Mouse (Mus musculus): ENCODE measurements around the gene Tacc3. TPM values are rescaled to one million over a fixed set of nuclear protein-coding genes. Genes with fewer than 3 reads are reported as not detected.

Gene Tacc3
- polyA plus RNA-seq (2014; fragmentation: Nextera tagmentation; extraction: Ambion mirVana) = 232 and 255 TPM in 2 replicates

DNA sequence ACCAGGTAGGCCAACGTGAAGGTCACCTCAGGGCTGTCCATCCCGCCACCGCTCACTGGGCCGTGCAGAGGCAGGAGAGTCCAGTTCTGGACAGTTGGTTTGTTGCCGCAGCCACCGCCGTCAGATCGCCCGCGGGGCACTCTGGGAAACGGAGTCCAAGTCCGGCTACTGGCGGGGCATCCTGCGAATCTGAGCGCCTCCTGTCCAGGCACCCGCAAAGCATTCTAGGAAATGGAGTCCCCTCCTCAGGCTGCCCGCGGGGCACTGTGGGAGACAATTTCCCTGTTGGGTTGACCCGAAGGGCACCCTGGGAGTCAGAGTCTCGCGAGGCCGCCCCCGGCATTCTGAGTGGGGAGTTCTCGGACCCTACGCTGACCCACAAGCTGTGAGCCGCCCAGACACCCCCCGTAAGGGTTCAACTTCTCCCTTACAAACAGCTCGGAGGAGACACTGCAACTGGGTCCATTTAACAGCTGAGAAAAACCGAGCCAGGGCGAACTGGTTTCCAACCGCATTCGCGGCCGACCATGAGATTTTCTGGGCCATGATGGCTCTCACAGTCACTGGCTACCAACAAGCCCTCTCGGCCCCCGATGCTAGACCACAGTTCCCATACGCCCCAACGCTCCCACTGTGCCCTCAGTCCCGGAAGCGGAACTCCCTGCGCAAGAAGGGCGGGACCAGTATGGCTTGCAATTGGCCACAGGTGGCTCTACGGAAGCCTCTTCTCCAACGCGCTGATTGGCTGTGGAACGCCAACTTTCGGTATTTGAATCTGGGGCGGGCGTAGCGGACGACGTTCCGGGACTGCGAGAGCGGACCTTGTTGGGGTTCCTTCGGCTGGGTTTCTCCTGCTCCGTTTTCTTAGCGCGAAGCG, at the start of gene Tacc3, which contains the start of gene Tmem129:
Gene Tacc3, plus strand, starts transcription at position 342 of the 877 bp plus-strand sequence.
Gene Tmem129, minus strand, starts transcription at position 630 of the 877 bp plus-strand sequence.
- peak within 1 kb of the TSS; percentile 76 for H3K4me3 ChIP-seq (ENCODE audit: low read depth, low read length)
- ATAC-seq (ENCODE audit: low FRiP score) = peak; percentile 97
- 0% methylated on average over 60 of the region's 60 CpGs for WGBS

DNA sequence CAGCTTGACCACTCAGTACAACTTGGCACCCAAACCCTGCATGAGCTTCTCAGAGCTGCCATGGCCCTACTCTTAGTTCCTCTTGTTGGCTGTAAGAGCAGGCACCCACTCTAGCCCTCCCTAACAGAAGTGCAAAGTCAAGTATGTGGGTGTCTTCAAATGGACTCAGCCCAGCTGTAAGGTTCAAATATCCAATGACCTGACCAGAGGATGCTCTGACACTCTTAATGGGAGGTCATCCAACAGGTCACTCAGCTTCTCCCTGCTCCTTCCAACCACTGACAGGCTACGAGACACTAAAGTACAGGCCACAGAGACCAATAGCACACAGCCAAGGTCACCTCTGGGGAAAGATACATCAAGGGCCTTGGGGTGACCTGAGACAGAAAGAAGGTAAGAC, 48.7 kb upstream of the Tacc3 start:
- 84% methylated on average over 1 of the region's 1 CpGs for WGBS
- Histone ChIP-seq H3K4me2 (replicated peaks; ENCODE audit: low read depth, low read length) (no peak overlapping the region), H3K9ac (ENCODE audit: low read depth, low read length) (no peak overlapping the region), H3K4me1 (replicated peaks; ENCODE audit: control insufficient read depth, insufficient read depth, low read length) (no peaks in the 10 kb centered on the region), H3K27ac (ENCODE audit: low read depth, low read length) (no peak overlapping the region), H3K27me3 (ENCODE audit: control insufficient read depth, insufficient read depth, low read length) (no peaks in the 10 kb centered on the region), H3K4me3 (ENCODE audit: low read depth, low read length) (no peak overlapping the region), H3K36me3 (ENCODE audit: control insufficient read depth, insufficient read depth, low read length) (peaks cover 8% of the 10 kb centered on the region; the same call in 1 of the 2 replicates), H3K9me3 (ENCODE audit: control insufficient read depth, low read length) (no peaks in the 10 kb centered on the region)
- ATAC-seq (ENCODE audit: low FRiP score) (no peak), DNase-seq (ENCODE audit: low spot score) (no peak)

More for the DNA sequence above, at the start of gene Tacc3, which contains the start of gene Tmem129:
- Histone ChIP-seq H3K36me3 (ENCODE audit: control insufficient read depth, insufficient read depth, low read length) (peaks cover 6% of the 10 kb centered on the region), H3K9me3 (ENCODE audit: control insufficient read depth, low read length) (no peaks in the 10 kb centered on the region), H3K27ac (ENCODE audit: low read depth, low read length) (peak within 1 kb of the TSS; percentile 90), H3K27me3 (ENCODE audit: control insufficient read depth, insufficient read depth, low read length) (no peaks in the 10 kb centered on the region), H3K9ac (ENCODE audit: low read depth, low read length) (peak within 1 kb of the TSS; percentile 70), H3K4me1 (replicated peaks; ENCODE audit: control insufficient read depth, insufficient read depth, low read length) (peaks cover 7% of the 10 kb centered on the region; the same call in 1 of the 2 replicates), H3K4me2 (replicated peaks; ENCODE audit: low read depth, low read length) (peak within 1 kb of the TSS; percentile 90)
- peak; percentile 97 for DNase-seq (ENCODE audit: low spot score)

DNA sequence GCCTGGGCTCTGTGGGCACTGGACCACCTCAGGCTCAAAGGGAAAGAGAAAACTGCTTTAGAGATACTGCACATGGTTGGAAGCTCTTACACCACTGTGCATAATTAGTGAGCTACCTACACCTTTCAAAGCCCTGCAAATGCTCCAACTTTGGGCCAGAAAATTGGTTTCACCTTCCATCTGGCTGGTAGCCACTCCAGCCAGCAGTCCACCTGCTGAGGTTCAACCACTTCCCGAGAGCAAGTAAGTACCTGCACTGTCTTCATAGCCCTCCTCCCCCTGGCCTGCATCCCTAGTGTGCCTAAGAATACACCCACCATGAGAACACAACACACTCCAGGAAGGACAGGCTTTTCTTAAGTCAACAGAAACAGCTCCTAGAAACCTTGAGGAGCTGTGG, 46.1 kb upstream of the Tacc3 start:
- peaks cover 8% of the 10 kb centered on the region; the same call in 1 of the 2 replicates for H3K36me3 ChIP-seq (ENCODE audit: control insufficient read depth, insufficient read depth, low read length)
- no peak overlapping the region for H3K4me3 ChIP-seq (ENCODE audit: low read depth, low read length)
- no peak overlapping the region for H3K9ac ChIP-seq (ENCODE audit: low read depth, low read length)
- H3K9me3 ChIP-seq (ENCODE audit: control insufficient read depth, low read length) = no peaks in the 10 kb centered on the region
- H3K27ac ChIP-seq (ENCODE audit: low read depth, low read length) = no peak overlapping the region
- no peak overlapping the region for H3K4me2 ChIP-seq (replicated peaks; ENCODE audit: low read depth, low read length)
- no peaks in the 10 kb centered on the region for H3K27me3 ChIP-seq (ENCODE audit: control insufficient read depth, insufficient read depth, low read length)
- no peaks in the 10 kb centered on the region for H3K4me1 ChIP-seq (replicated peaks; ENCODE audit: control insufficient read depth, insufficient read depth, low read length)
- ATAC-seq (ENCODE audit: low FRiP score) = no peak
- no peak for DNase-seq (ENCODE audit: low spot score)
- WGBS = 96% methylated on average over 1 of the region's 1 CpGs

DNA sequence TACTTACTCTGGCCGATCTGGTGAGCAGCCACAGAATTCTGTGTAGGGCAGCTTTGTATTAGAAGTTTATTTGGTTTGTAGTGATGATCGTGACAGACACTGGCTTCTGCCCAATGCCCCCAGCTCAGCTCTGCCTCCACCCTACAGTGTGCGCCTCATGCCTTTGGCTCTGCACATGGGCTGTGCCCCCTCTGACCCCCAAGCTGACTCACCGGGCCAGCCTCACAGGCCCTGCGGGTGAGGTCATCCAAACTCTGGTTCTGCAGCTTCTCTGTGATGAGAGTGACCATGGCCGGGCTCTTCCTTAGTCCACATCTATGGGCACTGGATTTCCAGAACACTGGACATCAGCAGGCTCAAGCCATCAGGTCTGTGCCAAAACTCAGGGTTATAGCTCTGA, 43.5 kb upstream of the Tacc3 start:
- H3K27ac ChIP-seq (ENCODE audit: low read depth, low read length) = no peak overlapping the region
- WGBS = 93% methylated on average over 6 of the region's 6 CpGs
- no peaks in the 10 kb centered on the region for H3K36me3 ChIP-seq (ENCODE audit: control insufficient read depth, insufficient read depth, low read length)
- H3K9ac ChIP-seq (ENCODE audit: low read depth, low read length) = no peak overlapping the region
- H3K9me3 ChIP-seq (ENCODE audit: control insufficient read depth, low read length) = no peaks in the 10 kb centered on the region
- no peaks in the 10 kb centered on the region for H3K27me3 ChIP-seq (ENCODE audit: control insufficient read depth, insufficient read depth, low read length)
- H3K4me1 ChIP-seq (replicated peaks; ENCODE audit: control insufficient read depth, insufficient read depth, low read length) = no peaks in the 10 kb centered on the region
- no peak overlapping the region for H3K4me2 ChIP-seq (replicated peaks; ENCODE audit: low read depth, low read length)
- ATAC-seq (ENCODE audit: low FRiP score) (no peak), DNase-seq (ENCODE audit: low spot score) (no peak)
- H3K4me3 ChIP-seq (ENCODE audit: low read depth, low read length) = no peak overlapping the region

DNA sequence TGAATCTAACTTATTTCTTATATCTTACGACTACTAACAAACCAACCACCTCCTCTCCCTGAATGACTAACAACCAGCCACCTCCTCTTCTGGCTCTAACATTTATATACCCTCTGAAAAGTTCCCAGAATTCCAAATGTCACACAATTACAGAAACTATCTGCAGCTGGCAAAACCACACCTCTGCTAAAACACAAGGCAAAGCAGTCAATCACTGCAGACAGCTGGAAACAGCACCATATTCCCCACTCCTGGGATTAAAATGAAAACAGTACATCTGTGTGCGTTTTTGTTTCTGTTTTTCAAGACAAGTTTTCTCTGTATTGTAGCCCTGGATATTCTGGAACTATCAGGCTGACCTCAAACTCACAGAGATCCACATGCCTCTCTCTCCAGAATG, 35.3 kb upstream of the Tacc3 start:
- no peak for DNase-seq (ENCODE audit: low spot score)
- Histone ChIP-seq H3K4me2 (replicated peaks; ENCODE audit: low read depth, low read length) (no peak overlapping the region), H3K27ac (ENCODE audit: low read depth, low read length) (no peak overlapping the region), H3K27me3 (ENCODE audit: control insufficient read depth, insufficient read depth, low read length) (no peaks in the 10 kb centered on the region), H3K4me1 (replicated peaks; ENCODE audit: control insufficient read depth, insufficient read depth, low read length) (no peaks in the 10 kb centered on the region), H3K36me3 (ENCODE audit: control insufficient read depth, insufficient read depth, low read length) (no peaks in the 10 kb centered on the region), H3K9ac (ENCODE audit: low read depth, low read length) (no peak overlapping the region), H3K4me3 (ENCODE audit: low read depth, low read length) (no peak overlapping the region), H3K9me3 (ENCODE audit: control insufficient read depth, low read length) (no peaks in the 10 kb centered on the region)
- ATAC-seq (ENCODE audit: low FRiP score) = no peak
- WGBS = 87% methylated on average over 2 of the region's 2 CpGs

DNA sequence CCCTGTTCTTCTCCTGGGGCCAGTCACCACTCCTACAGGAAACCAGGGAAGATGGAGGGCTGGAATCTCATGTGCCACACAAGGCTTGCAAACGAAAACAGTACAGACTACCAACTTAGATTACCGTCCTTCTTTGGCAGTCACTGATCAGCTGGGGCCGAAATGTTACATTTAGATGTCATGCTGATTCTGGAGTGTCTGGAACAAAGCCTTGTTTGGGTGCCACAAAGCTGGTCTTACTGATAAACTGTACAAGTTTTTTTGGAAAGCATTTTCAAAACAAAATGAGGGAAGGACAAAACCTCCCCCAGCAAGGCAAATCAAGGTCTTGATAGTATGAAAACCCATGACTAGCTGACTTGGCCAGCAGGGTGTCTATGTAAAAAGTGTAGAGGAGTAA, 34.2 kb upstream of the Tacc3 start:
- DNase-seq (ENCODE audit: low spot score) = no peak

DNA sequence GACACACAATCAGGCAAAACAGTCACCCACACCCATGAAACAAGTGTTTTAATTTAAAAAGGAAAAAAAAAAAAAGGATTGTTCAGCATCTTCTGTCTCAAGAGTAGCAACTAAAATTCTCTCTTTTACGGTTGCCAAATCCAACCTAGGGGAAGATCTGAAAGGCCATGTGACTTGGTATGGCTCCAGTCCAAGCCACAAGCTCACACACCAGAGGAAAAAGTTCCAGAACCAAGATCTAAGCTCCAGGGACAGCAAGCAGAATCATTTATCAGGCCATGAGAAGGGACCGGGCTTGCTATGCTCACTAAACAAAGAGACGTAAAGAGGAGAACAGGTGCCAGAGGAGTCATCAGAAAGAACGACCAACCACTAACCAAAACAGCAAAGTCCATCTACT, 30.0 kb upstream of the Tacc3 start:
- ATAC-seq (ENCODE audit: low FRiP score) = no peak
- no peaks in the 10 kb centered on the region for H3K9me3 ChIP-seq (ENCODE audit: control insufficient read depth, low read length)

More for the DNA sequence above, 34.2 kb upstream of the Tacc3 start:
- Histone ChIP-seq H3K27me3 (ENCODE audit: control insufficient read depth, insufficient read depth, low read length) (no peaks in the 10 kb centered on the region), H3K9me3 (ENCODE audit: control insufficient read depth, low read length) (no peaks in the 10 kb centered on the region), H3K4me1 (replicated peaks; ENCODE audit: control insufficient read depth, insufficient read depth, low read length) (no peaks in the 10 kb centered on the region), H3K36me3 (ENCODE audit: control insufficient read depth, insufficient read depth, low read length) (no peaks in the 10 kb centered on the region), H3K27ac (ENCODE audit: low read depth, low read length) (no peak overlapping the region), H3K4me2 (replicated peaks; ENCODE audit: low read depth, low read length) (no peak overlapping the region), H3K9ac (ENCODE audit: low read depth, low read length) (no peak overlapping the region), H3K4me3 (ENCODE audit: low read depth, low read length) (no peak overlapping the region)
- WGBS = 76% methylated on average over 3 of the region's 3 CpGs
- ATAC-seq (ENCODE audit: low FRiP score) = no peak

DNA sequence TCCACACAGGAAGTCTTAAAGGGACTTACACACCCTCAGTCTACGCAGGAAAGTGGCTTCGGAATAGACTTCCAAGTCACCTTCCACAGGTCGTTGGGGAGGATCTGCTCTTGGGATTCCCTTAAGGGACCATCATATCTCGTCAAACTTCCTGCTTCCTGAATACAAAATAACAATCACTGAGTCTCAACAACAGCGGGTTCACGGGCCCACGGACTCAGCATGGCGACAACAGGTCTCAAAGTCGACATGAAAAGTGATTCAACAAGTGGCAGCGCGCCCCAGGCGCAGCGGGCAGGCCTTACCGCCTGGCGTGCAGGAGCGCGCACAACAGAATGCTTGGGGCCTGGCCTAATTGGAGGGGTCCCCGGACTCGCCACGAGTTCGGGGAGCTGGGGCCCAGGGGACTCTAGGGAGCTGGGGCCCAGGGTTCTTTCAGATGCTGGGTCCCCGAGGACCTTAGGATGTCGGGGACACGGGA, 29.1 kb upstream of the Tacc3 start:
- H3K27ac ChIP-seq (ENCODE audit: low read depth, low read length) = peak overlapping the region; percentile 83
- H3K9ac ChIP-seq (ENCODE audit: low read depth, low read length) = peak overlapping the region; percentile 70
- H3K4me2 ChIP-seq (replicated peaks; ENCODE audit: low read depth, low read length) = peak overlapping the region; percentile 82
- WGBS = 0% methylated on average over 24 of the region's 24 CpGs
- DNase-seq (ENCODE audit: low spot score) = peak; percentile 67
- ATAC-seq (ENCODE audit: low FRiP score) = peak; percentile 69; the same call in 1 of the 2 replicates
- H3K36me3 ChIP-seq (ENCODE audit: control insufficient read depth, insufficient read depth, low read length) = no peaks in the 10 kb centered on the region
- no peaks in the 10 kb centered on the region for H3K27me3 ChIP-seq (ENCODE audit: control insufficient read depth, insufficient read depth, low read length)
- H3K4me3 ChIP-seq (ENCODE audit: low read depth, low read length) = peak overlapping the region; percentile 75
- no peaks in the 10 kb centered on the region for H3K4me1 ChIP-seq (replicated peaks; ENCODE audit: control insufficient read depth, insufficient read depth, low read length)
- no peaks in the 10 kb centered on the region for H3K9me3 ChIP-seq (ENCODE audit: control insufficient read depth, low read length)

More for the DNA sequence above, 30.0 kb upstream of the Tacc3 start:
- H3K27me3 ChIP-seq (ENCODE audit: control insufficient read depth, insufficient read depth, low read length) = no peaks in the 10 kb centered on the region
- no peaks in the 10 kb centered on the region for H3K4me1 ChIP-seq (replicated peaks; ENCODE audit: control insufficient read depth, insufficient read depth, low read length)
- DNase-seq (ENCODE audit: low spot score) = no peak
- H3K36me3 ChIP-seq (ENCODE audit: control insufficient read depth, insufficient read depth, low read length) = no peaks in the 10 kb centered on the region
- H3K4me2 ChIP-seq (replicated peaks; ENCODE audit: low read depth, low read length) = peak overlapping the region; percentile 32
- WGBS = 57% methylated on average over 4 of the region's 4 CpGs
- peak overlapping the region; percentile 75; the same call in 1 of the 2 replicates for H3K4me3 ChIP-seq (ENCODE audit: low read depth, low read length)
- H3K9ac ChIP-seq (ENCODE audit: low read depth, low read length) = no peak overlapping the region
- no peak overlapping the region for H3K27ac ChIP-seq (ENCODE audit: low read depth, low read length)

Measured in hindbrain, embryonic 11.5 days (tissue).